Mouse (Mus musculus) kidney, adult 2 months (tissue): ENCODE data around the gene Lzts3.

Experiments used
- CTCF ChIP-seq: fragments of 200-500 bp; conservative IDR thresholded peaks from 2 replicates; pipeline ENCODE4 v1.5.1; 2011; ENCODE audit warnings: low read depth, mild to moderate bottlenecking, control low read depth, low read length, moderate library complexity, mixed read lengths; ENCODE audit not compliant: insufficient read depth, insufficient read length
- POLR2A ChIP-seq: fragments of 200-500 bp; IDR thresholded peaks from one replicate; pipeline ENCODE4 v1.6.1; 2011; ENCODE audit warnings: low read depth, low read length, control low read depth

DNA sequence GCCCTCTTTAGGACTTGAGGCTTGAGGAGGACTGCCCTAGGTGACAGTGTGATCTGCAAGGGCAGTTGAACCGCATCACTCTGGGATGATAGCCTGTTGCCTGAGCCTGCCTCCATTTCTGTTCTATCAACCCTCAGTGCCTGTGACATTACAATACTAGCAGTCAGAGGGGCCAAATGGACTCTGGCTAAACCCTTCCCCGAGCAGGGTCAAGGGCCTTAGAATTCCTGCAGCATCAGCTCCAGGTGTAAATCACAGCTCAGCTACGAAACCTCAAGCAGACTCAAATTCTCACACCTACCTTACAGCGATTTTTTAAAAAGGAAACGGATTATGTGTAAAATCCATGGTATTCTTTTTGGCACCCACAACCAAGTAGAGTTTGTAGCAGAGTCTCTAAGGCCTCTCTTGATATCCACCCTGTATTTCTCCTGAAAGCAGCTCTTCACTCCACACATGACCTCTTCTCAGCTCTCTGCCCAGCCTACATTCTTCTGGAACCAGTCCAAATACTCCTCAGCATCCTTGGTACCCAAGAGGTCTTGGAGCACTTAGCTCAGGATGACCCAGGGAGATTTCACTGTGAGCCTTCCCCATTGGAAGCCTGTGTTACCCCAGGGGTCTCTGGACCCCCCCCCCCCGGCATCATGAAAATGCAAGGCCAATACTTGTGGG, 1.1 kb downstream of the Lzts3 start:
- TF ChIP-seq POLR2A: no peak
- no peak for TF ChIP-seq CTCF
